Comparison of ENCODE assay signal across 8 mouse cellular contexts in the genomic region with DNA sequence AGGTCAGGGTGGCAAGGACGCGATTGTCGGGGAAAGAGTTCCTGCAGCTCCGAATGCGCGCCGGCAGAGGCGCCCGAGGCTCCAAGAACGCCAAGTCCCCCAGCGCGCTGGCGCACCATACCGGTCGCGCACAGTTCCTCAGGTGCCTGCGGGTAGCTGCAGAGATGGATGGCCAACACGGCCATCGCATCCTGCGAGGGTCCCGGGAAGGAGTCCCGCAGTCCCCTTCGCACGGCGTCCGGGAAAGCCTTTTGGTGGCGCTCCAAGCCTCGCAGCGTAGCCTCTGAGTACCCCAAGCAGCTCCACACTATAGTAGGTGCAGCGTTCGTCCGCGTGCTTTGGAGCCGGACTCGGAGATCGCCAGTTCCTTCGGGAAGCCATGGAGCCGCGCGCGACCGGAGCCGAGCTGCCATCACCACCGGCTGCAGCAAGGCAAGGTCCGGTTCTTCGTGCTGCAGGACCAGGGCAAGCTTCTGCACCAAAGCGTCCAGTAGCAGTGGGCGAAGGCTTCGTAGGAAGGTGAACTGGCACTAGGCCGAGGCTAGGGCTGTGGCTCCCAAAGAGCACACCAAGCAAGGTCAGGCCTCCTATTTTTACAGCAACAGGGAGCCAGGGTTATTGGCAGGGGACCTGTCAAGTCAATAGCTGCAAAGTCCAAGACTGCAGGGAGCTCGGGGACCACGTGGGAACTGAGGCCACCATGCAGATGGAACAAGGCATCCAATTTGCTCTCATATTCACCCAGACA. TPM values are rescaled to one million over a fixed set of nuclear protein-coding genes. Genes with fewer than 3 reads are reported as not detected.
DNase-seq lines count a peak whose midpoint lies in the region; ATAC-seq and TF ChIP-seq lines count a peak whose summit lies in the region.

No protein-coding gene starts in this region.

- peaks cover 3% of the 10 kb centered on the region; the same call in 1 of the 2 replicates for H3K4me1 ChIP-seq in kidney, postnatal 0 days (replicated peaks; ENCODE audit: insufficient read depth, low read length)

- WGBS in kidney, postnatal 0 days: 6% methylated on average over 52 of the region's 52 CpGs

- TF ChIP-seq CTCF in kidney, postnatal 0 days (IDR thresholded peaks at IDR 0.05; ENCODE audit: low read depth): peak; percentile 60

- H3K4me3 ChIP-seq in kidney, postnatal 0 days (replicated peaks; ENCODE audit: low read depth, low read length): peak overlapping the region; percentile 17; the same call in 1 of the 2 replicates

- H3K27me3 ChIP-seq in kidney, postnatal 0 days (ENCODE audit: insufficient read depth, low read length): no peaks in the 10 kb centered on the region

- DNase-seq in left cerebral cortex, adult 18-20 months (ENCODE audit: low spot score in 2 of 2): peak; percentile 48 to 76
- no peak for DNase-seq in left cerebral cortex, adult 11 months (ENCODE audit: low spot score)
- DNase-seq in cerebellum, postnatal 14 days: peak; percentile 67 to 72
- DNase-seq in frontal cortex, postnatal 36 days (ENCODE audit: low spot score in 2 of 2): peak; percentile 64
- DNase-seq in kidney, postnatal 0 days (ENCODE audit: low spot score): peak; percentile 64
- peak; percentile 55 for DNase-seq in right cerebral cortex, postnatal 4 days

- peak overlapping the region; percentile 46; the same call in 1 of the 2 replicates for H3K9ac ChIP-seq in kidney, postnatal 0 days (ENCODE audit: low read depth, low read length)

- no peak overlapping the region for H3K27ac ChIP-seq in kidney, postnatal 0 days

- H3K4me2 ChIP-seq in kidney, postnatal 0 days (ENCODE audit: low read length): peak overlapping the region; percentile 55

- H3K9me3 ChIP-seq in kidney, postnatal 0 days (replicated peaks; ENCODE audit: low read length): no peaks in the 10 kb centered on the region

- peak; percentile 47; the same call in 1 of the 2 replicates for ATAC-seq in kidney, postnatal 0 days (replicated peaks; ENCODE audit: low FRiP score, low read depth)
- ATAC-seq in megakaryocyte, adult 5-6 weeks (ENCODE audit: poor library complexity, severe bottlenecking): peak; percentile 71
- ATAC-seq in activated CD4-positive, CD25-positive, alpha-beta regulatory T cell, adult 4 months: no peak

- H3K36me3 ChIP-seq in kidney, postnatal 0 days (ENCODE audit: insufficient read depth, low read length): no peaks in the 10 kb centered on the region

RNA-seq across cellular contexts. Expression of a gene that starts 20.4 kb away (rescaled TPM):
- 100 to 1,000 TPM; 258 to 267 TPM for total RNA-seq in left cerebral cortex, adult 18-20 months (2021)
- 142 and 151 TPM in 2 replicates for polyA plus RNA-seq in kidney, postnatal 0 days (2015; fragmentation: Nextera tagmentation; extraction: Ambion mirVana)
- 98.1 and 124 TPM in 2 replicates for total RNA-seq in megakaryocyte, adult 5-6 weeks (2015)
- 145 and 172 TPM in 2 replicates for total RNA-seq in megakaryocyte, adult 5-6 weeks (2017)
- 100 to 1,000 TPM; 237 to 338 TPM for polyA plus RNA-seq in activated CD4-positive, CD25-positive, alpha-beta regulatory T cell, adult 4 months (2017; shearing (Covaris generic))

RNA-seq across cellular contexts. Expression of a gene that starts 21.3 kb away (rescaled TPM):
- total RNA-seq in left cerebral cortex, adult 18-20 months (2021): 10 to 100 TPM; 11.7 to 13.0 TPM
- polyA plus RNA-seq in kidney, postnatal 0 days (2015; fragmentation: Nextera tagmentation; extraction: Ambion mirVana): 52.6 and 54.0 TPM in 2 replicates
- total RNA-seq in megakaryocyte, adult 5-6 weeks (2015): 47.7 and 52.7 TPM in 2 replicates
- 36.0 and 45.5 TPM in 2 replicates for total RNA-seq in megakaryocyte, adult 5-6 weeks (2017)
- 10 to 100 TPM; 28.2 to 28.8 TPM for polyA plus RNA-seq in activated CD4-positive, CD25-positive, alpha-beta regulatory T cell, adult 4 months (2017; shearing (Covaris generic))

RNA-seq across cellular contexts. Expression of a gene that starts 51.9 kb away (rescaled TPM):
- total RNA-seq in left cerebral cortex, adult 18-20 months (2021): under 1 TPM; 0.35 to 0.66 TPM
- polyA plus RNA-seq in kidney, postnatal 0 days (2015; fragmentation: Nextera tagmentation; extraction: Ambion mirVana): 1.6 and 2.5 TPM in 2 replicates
- not detected in 2 replicates for total RNA-seq in megakaryocyte, adult 5-6 weeks (2015)
- total RNA-seq in megakaryocyte, adult 5-6 weeks (2017): not detected in 2 replicates
- polyA plus RNA-seq in activated CD4-positive, CD25-positive, alpha-beta regulatory T cell, adult 4 months (2017; shearing (Covaris generic)): under 1 TPM in 1 of 2 experiments, not detected in 1; 0.17 TPM
